Mouse (Mus musculus) adrenal gland (tissue): Measurements from ENCODE around the gene Padi1.

ENCODE experiments used
- intact Hi-C: fragments of 180-260 bp; cut with DNase I; formaldehyde crosslinking; loops from one replicate; pipeline ENCODE4 v1.15.1; 2025
- long read RNA-seq, 2 experiments: library from polyadenylated mRNA; unstranded; transcript quantifications; one replicate each; pipeline ENCODE4 v2.0.0; 2020; ENCODE audit warnings: borderline replicate concordance in 1 of 2; ENCODE audit not compliant: insufficient replicate concordance in 1 of 2

Gene Padi1
- long read RNA-seq, experiment 1 = 0 reads
- long read RNA-seq, experiment 2 = 0 reads

DNA sequence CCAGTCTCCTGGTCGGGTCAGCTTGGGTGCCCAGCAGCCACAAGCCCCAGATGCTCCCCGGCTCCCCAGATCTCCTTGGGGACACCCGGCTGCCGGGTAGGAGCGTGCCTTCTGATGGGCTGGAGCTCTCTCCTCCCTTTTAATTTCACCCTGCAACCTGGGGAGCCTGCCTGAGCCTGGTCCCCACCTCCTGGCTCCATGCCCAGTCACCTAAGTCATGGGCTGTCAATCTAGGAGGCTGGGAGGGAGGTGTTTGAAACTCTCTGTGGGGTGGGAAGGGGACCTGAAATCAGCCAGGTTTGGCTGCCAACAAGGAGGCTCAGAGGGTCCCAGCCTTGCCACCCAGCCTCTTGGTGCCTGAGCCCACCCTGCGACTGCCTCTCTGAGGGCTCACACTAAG is at the start of gene Padi1:
Gene Padi1 (minus strand): TSS at position 113 of the 400 bp plus-strand sequence.
- intact Hi-C loops = no loop called here

DNA sequence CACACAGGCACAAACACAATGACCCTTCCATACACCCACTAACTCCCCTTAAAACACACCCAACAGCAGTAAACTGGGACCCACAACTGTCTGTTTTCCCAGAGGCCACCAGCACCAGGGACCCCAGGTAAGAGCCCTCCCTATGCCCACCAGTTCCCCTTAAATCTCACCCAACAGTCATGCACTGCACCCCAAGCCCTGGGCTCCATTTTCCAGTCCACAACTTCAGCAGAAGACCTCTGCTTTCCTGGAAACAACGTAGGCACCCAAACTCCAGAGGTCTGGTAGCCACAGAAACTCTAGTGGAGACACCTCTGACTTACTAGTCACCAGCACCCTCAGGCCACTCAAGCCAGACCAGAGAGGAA is 46.6 kb upstream of the Padi1 start:
- intact Hi-C loops = no loop called here

DNA sequence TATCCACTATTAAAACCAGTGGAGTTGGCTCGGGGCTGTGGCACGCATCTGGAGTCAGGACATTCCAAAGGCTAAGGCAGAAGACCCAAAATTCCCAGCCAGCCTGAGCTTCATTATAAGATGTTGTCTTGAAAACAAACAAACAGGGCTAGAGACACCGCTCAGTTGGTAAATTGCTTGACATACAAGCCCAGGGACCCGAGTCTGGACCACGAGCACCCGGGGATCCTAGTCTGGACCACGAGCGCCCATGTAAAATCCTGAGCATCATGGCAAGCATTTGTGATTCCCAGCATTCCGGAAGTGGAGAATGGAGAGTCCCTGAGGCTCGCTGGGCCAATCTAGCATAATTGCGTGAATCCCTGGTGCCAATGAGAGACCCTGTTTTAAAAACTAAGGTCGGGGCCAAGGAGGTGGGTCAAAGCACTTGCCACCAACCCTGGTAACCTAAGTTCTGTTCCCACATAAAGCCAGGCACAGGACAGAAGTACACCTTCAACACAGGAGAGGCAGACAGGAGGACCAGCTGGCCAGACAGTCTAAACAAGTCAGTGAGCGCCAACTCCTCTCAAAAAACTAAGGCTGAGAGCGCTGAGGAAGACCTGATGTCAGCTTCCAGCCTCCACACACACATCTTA is 46.1 kb upstream of the Padi1 start:
- intact Hi-C loops = no loop called here

DNA sequence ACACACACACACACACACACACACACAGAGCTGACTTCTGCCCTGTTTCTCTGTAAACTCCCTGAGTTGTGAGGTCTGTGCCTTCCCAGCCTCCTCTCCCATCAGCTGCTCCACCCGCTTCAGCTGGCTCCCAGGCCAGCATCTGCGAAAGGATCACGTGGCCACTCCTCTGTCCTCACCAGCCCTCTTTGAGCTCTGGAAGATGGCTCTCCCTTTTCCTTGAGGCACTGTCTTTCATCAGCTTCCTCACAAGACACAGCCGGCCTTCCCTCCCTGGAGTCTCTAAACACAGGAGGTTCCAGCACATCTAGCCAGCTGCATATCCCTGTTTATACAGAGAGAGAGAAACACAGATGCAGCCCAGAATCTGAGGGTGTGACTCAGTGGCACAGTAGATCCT is 38.3 kb upstream of the Padi1 start:
- intact Hi-C loops = no loop called here

DNA sequence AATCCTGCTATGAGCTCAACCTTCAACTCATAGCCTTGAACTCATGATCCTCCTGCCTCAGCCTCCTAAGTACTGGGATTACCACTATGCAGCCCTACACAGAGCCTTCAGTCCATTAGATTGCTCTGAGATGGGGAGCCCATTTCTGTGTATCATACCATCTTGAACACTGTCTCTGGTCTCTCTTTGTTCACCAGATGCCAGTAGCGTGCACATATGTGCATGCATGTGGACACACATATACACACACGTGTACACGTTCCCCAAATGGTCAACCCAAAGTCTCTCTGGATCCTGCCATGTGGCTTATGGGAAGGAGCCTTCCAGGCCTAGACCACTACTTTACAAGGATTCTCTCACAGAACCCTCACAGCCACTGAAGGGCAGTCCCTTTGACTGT is 37.4 kb upstream of the Padi1 start:
- intact Hi-C loops = no loop called here

DNA sequence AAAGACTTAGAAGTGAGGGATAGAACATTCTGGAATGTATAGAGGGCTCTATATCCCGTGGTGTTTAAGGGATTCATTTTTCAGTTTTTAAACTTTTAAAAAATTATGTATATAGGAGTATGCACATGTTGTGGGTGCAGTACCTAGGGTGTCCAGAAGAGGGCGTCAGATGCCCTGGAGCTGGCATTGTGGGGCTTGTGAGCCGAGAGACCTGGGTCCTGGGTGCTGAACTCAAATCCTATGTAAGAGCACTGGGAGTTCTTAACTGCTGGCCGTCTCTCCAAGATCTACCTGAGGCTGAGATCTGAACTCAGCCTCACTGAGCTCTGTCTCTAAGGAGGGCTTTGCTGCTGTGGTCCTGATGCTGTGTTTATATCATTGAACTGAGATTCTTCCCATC is 36.8 kb upstream of the Padi1 start:
- intact Hi-C loops = no loop called here

DNA sequence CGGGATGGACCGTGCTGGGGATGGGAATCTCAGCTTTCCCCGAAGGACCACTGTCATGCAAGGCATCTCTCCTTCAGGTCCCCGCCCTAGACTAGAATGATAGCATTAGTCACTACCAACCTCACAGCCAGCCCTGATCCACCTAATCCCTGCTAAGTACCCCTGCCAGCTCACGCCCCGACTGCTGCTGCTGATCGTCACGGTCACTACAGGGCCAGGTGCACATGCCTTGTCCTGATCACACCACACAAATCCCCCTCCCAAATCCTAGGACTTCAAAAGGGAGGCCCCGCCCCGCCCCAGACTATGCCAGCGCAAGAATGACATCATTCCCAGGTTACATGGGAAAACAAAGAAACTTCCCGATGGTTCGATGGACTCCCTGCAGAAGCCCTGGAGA is 36.2 kb upstream of the Padi1 start:
- intact Hi-C loops = no loop called here

DNA sequence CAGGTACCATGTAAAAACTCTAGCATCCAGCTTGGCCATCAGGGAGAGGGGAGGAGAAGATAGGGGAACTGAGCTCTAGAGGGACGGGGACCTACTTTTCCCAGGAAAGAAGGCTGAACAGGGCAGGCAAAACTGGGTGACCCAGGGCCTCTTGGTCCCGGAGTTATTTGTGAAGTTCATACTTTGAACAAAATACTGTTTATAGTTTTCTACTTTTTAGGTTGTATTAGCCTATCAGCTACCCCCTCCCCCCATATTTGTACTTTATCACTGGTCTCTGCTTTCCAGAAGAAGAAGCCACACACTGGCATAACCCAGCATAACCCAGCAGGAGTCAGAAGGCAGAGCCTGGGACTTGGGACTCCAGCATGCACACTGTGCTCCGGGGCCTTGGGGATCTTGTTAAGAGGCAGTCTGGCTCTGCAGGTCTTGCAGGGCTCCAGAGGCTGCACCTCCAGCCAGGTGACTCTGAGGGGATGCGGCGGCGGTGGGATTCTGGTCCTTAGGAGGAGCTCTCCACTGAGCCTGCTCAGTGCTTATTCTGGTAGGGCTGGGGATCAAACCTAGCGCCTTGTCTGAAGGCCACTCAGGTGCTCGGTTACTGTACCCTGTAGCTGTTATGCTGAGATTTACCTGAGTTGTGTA is 35.6 kb upstream of the Padi1 start:
- intact Hi-C loops = no loop called here

DNA sequence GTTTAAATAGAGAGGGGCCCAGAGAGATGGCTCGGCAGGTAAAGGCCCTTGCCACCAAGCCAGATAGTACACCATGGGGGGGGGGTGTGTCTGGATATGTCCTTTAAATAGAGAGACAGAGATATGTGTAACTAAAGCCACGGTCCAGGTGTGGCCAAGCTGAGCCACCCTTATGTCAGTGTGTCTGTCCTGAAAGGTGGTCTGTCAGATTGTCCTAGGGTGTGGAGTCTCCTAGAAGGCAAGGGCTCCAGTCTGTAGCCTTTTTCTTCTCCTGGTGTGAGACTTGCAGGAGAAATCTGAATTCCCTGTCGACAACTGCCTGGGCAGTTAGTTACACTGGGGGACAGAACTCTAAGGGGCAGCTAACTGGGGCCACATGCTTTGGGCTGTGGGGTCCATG is 34.6 kb upstream of the Padi1 start:
- intact Hi-C loops = no loop called here

DNA sequence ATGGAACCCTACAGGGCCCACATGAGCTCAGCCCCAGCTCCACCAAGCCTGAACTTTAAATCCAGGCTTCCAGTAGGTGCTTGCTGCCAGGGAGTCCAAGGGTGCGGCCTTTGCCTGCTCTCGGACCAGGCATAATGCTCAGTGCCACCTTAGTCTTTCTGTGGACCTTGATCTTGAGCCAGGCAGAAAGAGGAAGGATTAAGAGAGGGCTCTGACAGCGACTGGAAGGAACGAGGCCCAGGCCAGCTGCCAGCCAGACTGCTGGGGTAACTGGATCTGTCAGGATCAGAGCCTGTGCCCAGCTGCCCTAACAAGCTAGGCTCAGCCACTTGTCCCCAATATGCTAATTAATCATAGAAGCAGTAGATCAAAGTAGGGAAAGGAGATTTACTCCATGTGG is 34.2 kb upstream of the Padi1 start:
- intact Hi-C loops = no loop called here

DNA sequence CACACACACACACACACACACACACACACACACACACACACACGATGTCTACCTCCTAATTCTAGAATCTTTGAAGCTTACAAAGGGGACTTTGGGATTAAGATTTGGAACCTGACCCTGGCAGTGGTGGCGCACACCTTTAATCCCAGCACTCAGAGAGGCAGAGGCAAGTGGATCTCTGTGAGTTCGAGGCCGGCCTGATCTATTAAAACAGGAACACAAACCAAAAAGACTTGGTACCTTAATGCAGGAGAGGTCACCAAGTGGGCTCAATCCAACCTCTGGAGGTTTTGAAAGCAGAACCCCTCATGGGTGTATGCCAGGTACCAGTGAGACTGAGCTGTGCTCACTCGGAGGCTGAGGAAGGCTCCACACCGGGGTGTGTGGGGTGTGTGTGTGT is 33.5 kb upstream of the Padi1 start:
- intact Hi-C loops = no loop called here

DNA sequence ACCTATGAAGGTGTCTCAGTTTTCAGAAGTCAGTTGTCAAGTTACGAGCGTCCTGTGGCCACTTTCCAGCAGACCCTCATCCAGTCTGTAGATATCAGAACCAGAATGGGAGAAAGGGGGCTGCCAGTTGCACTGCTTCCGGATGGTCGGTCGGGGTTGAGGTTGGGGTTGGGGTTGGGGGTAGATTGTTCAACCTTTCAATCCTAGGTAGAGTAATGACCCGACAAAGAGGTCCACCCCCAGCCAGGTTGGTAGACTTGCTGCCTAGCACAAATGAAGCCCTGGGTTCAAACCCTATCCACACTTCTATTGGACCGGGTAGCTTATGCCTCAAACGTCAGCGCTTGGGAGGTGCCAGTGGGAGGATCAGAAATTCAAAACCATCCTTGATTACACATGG is 33.1 kb upstream of the Padi1 start:
- intact Hi-C loops = no loop called here

DNA sequence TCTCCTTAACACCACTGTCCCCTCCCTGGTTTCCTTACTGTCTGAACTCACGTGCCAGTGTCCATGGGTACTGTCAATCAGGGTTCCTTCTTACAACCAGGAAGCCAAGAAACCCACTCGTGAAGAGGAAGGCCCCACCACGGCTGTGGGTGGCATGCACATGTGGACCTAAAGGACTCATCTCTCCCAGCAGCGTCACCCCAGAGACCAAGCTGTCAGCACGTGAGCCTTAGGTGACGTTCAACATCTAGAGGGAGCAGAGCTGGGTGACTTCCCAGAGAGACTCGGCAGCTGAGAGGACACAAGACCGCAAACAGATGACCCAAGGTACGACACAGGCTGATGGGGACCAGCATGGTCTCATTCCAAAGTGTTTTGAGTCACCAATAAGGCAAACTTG is 31.9 kb upstream of the Padi1 start:
- intact Hi-C loops = no loop called here

DNA sequence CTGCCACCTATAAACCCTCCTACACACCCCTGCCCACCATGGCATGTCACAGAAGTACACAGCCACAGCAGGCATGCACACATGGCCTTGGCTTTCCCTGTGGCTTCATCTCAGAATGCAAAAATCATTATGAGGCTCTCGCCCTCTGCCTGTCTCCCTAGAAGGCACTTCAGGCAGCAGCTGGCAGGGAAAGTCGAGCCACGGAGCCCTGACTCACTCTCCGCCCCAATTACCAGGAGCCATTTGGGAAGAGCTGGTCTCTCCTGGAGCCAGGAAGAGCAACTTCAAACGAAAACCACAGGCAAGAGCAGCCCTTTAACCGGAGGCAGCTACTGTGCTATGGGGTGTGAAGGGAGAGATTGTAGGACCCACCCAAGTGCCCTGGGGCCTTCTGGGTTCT is 31.1 kb upstream of the Padi1 start:
- intact Hi-C loops = no loop called here

DNA sequence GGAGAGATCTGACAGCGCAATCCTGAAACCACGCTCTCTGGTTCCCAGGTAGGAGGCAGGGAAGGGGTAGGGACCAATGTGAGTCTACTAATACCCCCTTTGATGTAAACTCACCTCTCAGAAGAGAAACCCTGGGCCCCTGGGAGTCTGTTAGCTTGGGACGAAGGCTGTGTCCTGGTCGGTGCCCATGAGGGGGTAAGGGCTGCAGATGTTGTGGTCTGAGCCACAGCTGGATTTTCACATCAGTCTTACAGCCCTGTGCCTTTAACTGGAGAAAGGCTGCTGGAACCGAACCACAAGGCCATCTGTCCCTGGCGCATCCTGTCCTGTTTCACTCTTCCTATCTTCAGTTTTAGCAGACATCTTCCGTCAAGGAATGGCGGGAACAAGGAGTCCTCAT is 30.6 kb upstream of the Padi1 start:
- intact Hi-C loops = no loop called here

DNA sequence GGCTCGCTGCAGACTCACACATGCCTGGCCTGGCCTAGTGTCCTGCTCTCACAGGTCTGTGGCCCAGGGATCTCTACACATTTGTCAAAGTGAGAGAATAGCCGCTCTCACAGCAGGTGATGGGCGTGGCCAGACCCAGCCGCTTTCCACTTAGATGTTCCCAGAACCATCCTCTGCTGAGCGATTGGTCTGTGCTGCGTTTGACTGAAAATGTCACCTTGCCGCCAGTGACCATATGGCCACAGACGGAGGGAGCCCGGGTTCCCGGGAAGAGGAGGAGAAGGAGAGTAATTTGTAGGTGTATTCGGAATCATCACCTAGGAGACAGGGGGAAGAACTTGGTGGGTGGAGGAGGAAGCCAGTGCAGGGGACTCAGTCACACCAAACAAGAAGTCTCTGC is 27.4 kb upstream of the Padi1 start:
- intact Hi-C loops = no loop called here

DNA sequence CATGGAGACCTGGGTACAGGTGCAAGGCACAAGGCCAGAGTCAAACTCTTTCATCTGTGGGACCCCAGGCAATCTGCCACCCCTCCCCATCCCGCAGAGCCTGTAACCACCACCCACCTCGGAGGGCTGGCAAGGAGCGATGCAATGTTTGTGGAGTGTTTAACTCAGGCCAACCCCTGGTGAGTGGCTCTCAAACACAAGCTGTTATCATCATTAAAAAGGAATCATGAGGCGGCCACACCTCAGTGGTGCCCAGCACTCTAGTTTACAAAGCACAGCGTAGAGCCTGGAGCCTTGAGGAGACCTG is 27.1 kb upstream of the Padi1 start:
- intact Hi-C loops = no loop called here

DNA sequence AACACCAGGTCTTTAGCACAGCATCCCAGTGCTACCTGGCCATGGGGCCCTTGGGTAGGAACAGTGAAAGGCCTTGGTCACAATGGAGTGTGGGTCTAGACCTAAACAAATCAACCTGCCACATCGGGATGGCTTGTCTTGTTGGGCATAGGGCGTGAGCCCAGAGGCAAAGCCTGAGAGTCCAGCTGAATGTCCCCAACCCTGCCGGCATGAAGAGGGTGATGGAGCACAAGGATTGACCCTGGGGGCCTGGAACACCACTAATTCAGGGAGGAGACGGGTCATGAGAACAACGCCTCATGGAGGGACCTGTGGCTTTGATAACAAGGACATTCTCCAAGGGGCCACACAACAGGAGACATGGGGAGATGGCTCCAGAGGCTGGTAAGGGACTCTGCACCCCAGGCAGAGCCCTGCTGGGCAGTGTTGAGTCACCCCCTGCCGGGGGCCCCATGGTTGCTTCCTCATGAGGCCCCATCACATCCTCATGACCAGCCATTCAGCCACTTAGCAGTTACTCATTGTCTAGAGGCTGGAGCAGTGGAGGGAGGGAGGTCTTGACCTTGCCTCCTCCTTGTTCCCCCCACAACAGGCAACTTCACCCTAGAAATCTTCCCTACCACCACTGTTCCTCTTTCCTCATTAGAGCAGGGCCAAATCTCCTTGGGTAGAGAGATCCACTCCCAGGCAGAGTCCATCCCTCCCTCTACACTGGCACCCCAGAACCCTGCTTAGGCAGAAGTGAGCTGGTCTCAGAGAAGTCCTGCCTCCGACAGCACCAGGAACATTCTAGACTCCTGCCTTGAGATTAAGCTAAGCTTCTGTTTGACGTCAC is 26.5 kb upstream of the Padi1 start:
- intact Hi-C loops = no loop called here

DNA sequence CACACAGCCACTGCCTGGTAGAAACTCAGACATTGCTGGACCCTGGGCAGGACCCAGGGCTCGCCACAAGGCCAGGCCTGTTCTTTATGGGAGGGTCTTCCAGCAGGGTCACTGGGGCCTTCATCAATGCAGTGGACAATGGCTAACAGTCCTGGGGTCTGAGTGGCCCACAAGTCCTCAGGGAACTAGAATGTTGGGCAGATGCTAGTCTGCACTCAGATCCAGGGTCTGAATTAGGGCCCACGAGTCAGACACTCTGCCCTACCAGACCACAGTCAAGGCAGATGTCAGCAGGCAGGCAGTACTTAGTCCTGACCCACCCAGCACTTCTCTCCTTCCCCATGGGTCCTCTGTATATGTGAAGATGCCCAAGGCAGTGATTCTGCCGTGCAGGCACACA is 25.8 kb upstream of the Padi1 start:
- intact Hi-C loops = no loop called here

DNA sequence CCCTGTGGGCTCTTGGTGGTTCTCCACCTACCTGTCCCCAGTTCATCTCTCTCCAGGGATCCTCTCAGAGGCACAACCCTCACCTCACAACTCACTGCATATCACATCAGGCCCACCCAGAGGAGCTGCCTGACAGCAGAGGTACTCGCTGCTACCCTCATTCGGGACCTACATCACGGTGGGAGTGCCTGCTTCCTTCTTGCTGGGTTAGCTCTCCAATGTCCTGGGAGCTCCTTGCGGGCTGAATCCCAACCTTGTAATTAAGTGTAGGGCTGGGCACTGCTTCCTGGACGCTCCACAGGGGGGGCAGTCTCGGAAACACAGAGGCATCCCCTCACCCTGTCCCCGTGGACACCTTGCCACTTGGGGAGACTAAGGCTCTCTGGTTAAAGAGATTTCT is 25.3 kb upstream of the Padi1 start:
- intact Hi-C loops = no loop called here

DNA sequence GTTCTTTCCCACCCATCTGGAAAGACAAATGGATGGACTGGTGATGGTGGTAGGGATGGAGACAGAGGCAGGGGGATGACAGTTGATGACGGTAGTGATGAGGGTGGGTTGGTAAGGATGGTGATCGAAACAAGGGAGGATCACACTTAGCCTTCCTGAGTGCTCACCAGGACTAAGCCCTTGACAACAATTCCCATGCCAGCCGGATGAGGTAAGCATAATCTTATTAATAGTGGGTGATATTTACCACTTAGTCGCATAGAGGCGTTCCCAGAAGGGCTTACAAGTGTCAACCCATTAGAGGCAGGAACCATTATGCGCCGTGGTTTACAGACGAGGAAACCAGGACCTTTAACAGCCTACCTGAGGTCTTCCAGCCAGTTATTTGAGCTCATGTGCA is 24.4 kb upstream of the Padi1 start:
- intact Hi-C loops = no loop called here

DNA sequence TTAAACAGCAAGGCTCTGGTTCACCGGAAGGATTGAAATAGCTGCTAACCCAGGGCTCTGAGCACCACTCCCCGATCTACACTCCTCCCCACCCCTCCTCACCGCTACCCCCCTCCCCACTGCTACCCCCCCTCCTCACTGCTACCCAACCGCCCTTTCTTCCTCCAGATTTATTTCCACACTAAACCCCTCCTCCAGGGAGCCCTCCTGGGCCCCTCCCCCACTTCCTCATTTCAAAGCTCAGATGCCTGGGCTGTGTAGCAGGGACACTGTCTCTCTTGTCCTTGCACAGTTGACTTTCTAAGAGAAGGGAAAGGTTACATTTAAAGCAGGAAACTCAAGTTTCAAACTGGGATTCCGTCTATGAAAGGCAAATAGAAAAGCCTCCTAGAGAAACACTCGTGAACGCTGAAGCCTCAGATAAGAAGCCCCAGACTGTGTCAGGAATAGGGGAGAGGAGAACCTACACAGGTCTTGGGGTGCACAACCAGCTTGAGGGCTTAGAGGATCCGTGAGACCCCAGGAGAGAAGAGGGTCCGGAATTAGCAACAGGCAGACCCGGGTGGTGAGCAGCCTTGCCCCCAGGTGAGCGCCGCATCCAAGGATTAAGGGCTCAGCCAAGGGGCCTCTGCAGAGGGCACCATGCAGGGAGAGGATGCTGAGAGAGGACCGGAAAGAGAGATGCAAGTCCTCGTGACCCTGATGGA is 23.1 kb upstream of the Padi1 start:
- intact Hi-C loops = no loop called here
